Mouse (Mus musculus) ES-Bruce4 (cell line): ENCODE measurements around the gene Mycbp. TPM values are rescaled to one million over a fixed set of nuclear protein-coding genes. Genes with fewer than 3 reads are reported as not detected.

Source experiments
- H3K27ac ChIP-seq: 2 replicates; pipeline ENCODE4 v1.5.1; 2012; ENCODE audit warnings: low read length, inconsistent platforms; ENCODE audit not compliant: insufficient read depth
- H3K27me3 ChIP-seq: 2 replicates; pipeline ENCODE4 v1.6.1; 2012; ENCODE audit warnings: mild to moderate bottlenecking, low read length, inconsistent platforms; ENCODE audit not compliant: control insufficient read depth, poor library complexity, insufficient read depth, severe bottlenecking
- H3K36me3 ChIP-seq: 2 replicates; pipeline ENCODE4 v1.6.1; 2012; ENCODE audit warnings: inconsistent platforms, mild to moderate bottlenecking, low read length, moderate library complexity; ENCODE audit not compliant: control insufficient read depth, poor library complexity, insufficient read depth, severe bottlenecking
- H3K4me1 ChIP-seq: one replicate; pipeline ENCODE4 v1.8.1; 2011; ENCODE audit warnings: low read length; ENCODE audit not compliant: control insufficient read depth, insufficient read depth
- H3K4me3 ChIP-seq: 2 replicates; pipeline ENCODE4 v1.5.1; 2011; ENCODE audit warnings: low read depth, mild to moderate bottlenecking, low read length
- H3K9ac ChIP-seq: 2 replicates; pipeline ENCODE4 v1.6.1; 2012; ENCODE audit warnings: low read depth, mild to moderate bottlenecking, inconsistent platforms; ENCODE audit not compliant: poor library complexity, severe bottlenecking
- H3K9me3 ChIP-seq: replicated peaks from 2 replicates; pipeline ENCODE4 v1.6.1; 2012; ENCODE audit warnings: mild to moderate bottlenecking, low read length, inconsistent platforms; ENCODE audit not compliant: control insufficient read depth, poor library complexity, insufficient read depth, severe bottlenecking
- CTCF ChIP-seq: IDR thresholded peaks from one replicate; pipeline ENCODE4 v1.8.1; 2011; ENCODE audit warnings: low read depth, low read length
- EP300 ChIP-seq: IDR thresholded peaks from 2 replicates; pipeline ENCODE4 v1.6.1; 2011; ENCODE audit warnings: low read depth, low read length; ENCODE audit not compliant: insufficient read depth
- POLR2A ChIP-seq: IDR thresholded peaks from one replicate; pipeline ENCODE4 v1.8.1; 2011; ENCODE audit warnings: low read length; ENCODE audit not compliant: insufficient read depth
- polyA plus RNA-seq: library from polyadenylated mRNA; stranded (reverse); fragments of >200 nt; gene quantifications from 2 replicates; pipeline ENCODE4 v1.2.4, GENCODE M21; 2011; ENCODE audit warnings: low read depth; ENCODE audit not compliant: missing spikeins, insufficient read depth, insufficient read length

The Mycbp gene
- polyA plus RNA-seq, result 25.0 and 25.2 TPM in 2 replicates

GRCm38 (mm10) chr4:123904333-123905125 lies at the start of gene Mycbp:
Mycbp (plus strand) TSS chr4:123904832.
- Histone ChIP-seq H3K27ac (peak within 1 kb of the TSS; percentile 49), H3K9ac (peak within 1 kb of the TSS; percentile 62), H3K36me3 (no peaks in the 10 kb centered on the region; the same call in 1 of the 2 replicates), H3K27me3 (no peaks in the 10 kb centered on the region), H3K4me1 (no peaks in the 10 kb centered on the region), H3K9me3 (no peaks in the 10 kb centered on the region), H3K4me3 (peak within 1 kb of the TSS; percentile 77)
- TF ChIP-seq POLR2A (no peak), CTCF (no peak), EP300 (no peak)

GRCm38 (mm10) chr4:123856888-123857287 lies 47.7 kb upstream of the Mycbp start:
- no peak overlapping the region for H3K27ac ChIP-seq
- TF ChIP-seq EP300, result no peak
- no peak for TF ChIP-seq CTCF
- no peak for TF ChIP-seq POLR2A
- H3K9ac ChIP-seq, result no peak overlapping the region
- no peaks in the 10 kb centered on the region for H3K36me3 ChIP-seq
- peaks cover 5% of the 10 kb centered on the region; the same call in 1 of the 2 replicates for H3K9me3 ChIP-seq
- no peaks in the 10 kb centered on the region for H3K4me1 ChIP-seq
- H3K4me3 ChIP-seq, result no peak overlapping the region
- no peaks in the 10 kb centered on the region for H3K27me3 ChIP-seq

GRCm38 (mm10) chr4:123858090-123858489 lies 46.5 kb upstream of the Mycbp start:
- H3K4me1 ChIP-seq, result no peaks in the 10 kb centered on the region
- no peaks in the 10 kb centered on the region for H3K36me3 ChIP-seq
- no peaks in the 10 kb centered on the region; the same call in 1 of the 2 replicates for H3K9me3 ChIP-seq
- no peak overlapping the region for H3K4me3 ChIP-seq
- no peak overlapping the region for H3K9ac ChIP-seq
- H3K27ac ChIP-seq, result no peak overlapping the region
- no peaks in the 10 kb centered on the region for H3K27me3 ChIP-seq
- no peak for TF ChIP-seq EP300
- no peak for TF ChIP-seq CTCF
- TF ChIP-seq POLR2A, result no peak

GRCm38 (mm10) chr4:123859379-123859778 lies 45.3 kb upstream of the Mycbp start, which contains the start of gene 4933427I04Rik:
4933427I04Rik (plus strand) TSS chr4:123859679.
- Histone ChIP-seq H3K4me1 (no peaks in the 10 kb centered on the region), H3K9me3 (no peaks in the 10 kb centered on the region; the same call in 1 of the 2 replicates), H3K27me3 (no peaks in the 10 kb centered on the region), H3K27ac (no peak within 1 kb of the TSS), H3K36me3 (no peaks in the 10 kb centered on the region), H3K9ac (no peak within 1 kb of the TSS), H3K4me3 (no peak within 1 kb of the TSS)
- no peak for TF ChIP-seq EP300
- TF ChIP-seq CTCF, result no peak
- no peak for TF ChIP-seq POLR2A

GRCm38 (mm10) chr4:123859803-123860202 lies 44.8 kb upstream of the Mycbp start:
- Histone ChIP-seq H3K9me3 (no peaks in the 10 kb centered on the region; the same call in 1 of the 2 replicates), H3K27me3 (no peaks in the 10 kb centered on the region), H3K36me3 (no peaks in the 10 kb centered on the region), H3K4me3 (no peak overlapping the region), H3K9ac (no peak overlapping the region), H3K4me1 (no peaks in the 10 kb centered on the region), H3K27ac (no peak overlapping the region)
- TF ChIP-seq EP300 (no peak), POLR2A (no peak), CTCF (no peak)

GRCm38 (mm10) chr4:123860621-123861020 lies 44.0 kb upstream of the Mycbp start:
- Histone ChIP-seq H3K27me3 (no peaks in the 10 kb centered on the region), H3K9ac (no peak overlapping the region), H3K4me1 (no peaks in the 10 kb centered on the region), H3K27ac (no peak overlapping the region), H3K36me3 (no peaks in the 10 kb centered on the region), H3K4me3 (no peak overlapping the region), H3K9me3 (no peaks in the 10 kb centered on the region; the same call in 1 of the 2 replicates)
- no peak for TF ChIP-seq EP300
- no peak for TF ChIP-seq CTCF
- no peak for TF ChIP-seq POLR2A
